Mouse (Mus musculus) liver, embryonic 16.5 days (tissue): Measurements from ENCODE around the gene Sun2. TPM values are rescaled to one million over a fixed set of nuclear protein-coding genes. Genes with fewer than 3 reads are reported as not detected.
A peak's percentile ranks its signal among the peaks of the same experiment; 100 is the strongest.

Source experiments
- ATAC-seq: fragments of 200-750 bp; cut with Nextera tagmentation; 2 replicates; pipeline ENCODE4 v1.8.0; 2017; ENCODE audit warnings: low read depth, mild to moderate bottlenecking, moderate number of reproducible peaks, moderate library complexity
- H3K27ac ChIP-seq: fragments of 300-500 bp; sonication (generic); 2 replicates; pipeline ENCODE4 v1.5.1; 2014; ENCODE audit warnings: mild to moderate bottlenecking, low read length
- H3K27me3 ChIP-seq: fragments of 300-500 bp; sonication (generic); 2 replicates; pipeline ENCODE4 v1.6.1; 2014; ENCODE audit warnings: low read depth, low read length, mixed read lengths; ENCODE audit not compliant: control insufficient read depth, insufficient read depth
- H3K36me3 ChIP-seq: fragments of 300-500 bp; sonication (generic); 2 replicates; pipeline ENCODE4 v1.6.1; 2014; ENCODE audit warnings: mild to moderate bottlenecking; ENCODE audit not compliant: control insufficient read depth, insufficient read depth
- H3K4me1 ChIP-seq: fragments of 300-500 bp; sonication (generic); 2 replicates; pipeline ENCODE4 v1.6.1; 2014; ENCODE audit warnings: low read depth, low read length, mixed read lengths; ENCODE audit not compliant: control insufficient read depth
- H3K4me2 ChIP-seq: fragments of 300-500 bp; sonication (generic); 2 replicates; pipeline ENCODE4 v1.6.1; 2014; ENCODE audit warnings: low read depth, low read length, mixed read lengths
- H3K4me3 ChIP-seq: fragments of 300-500 bp; sonication (generic); 2 replicates; pipeline ENCODE4 v1.5.1; 2014; ENCODE audit warnings: low read depth, mild to moderate bottlenecking, low read length
- H3K9ac ChIP-seq: fragments of 300-500 bp; sonication (generic); 2 replicates; pipeline ENCODE4 v1.6.1; 2014; ENCODE audit warnings: low read depth, low read length
- H3K9me3 ChIP-seq: fragments of 300-500 bp; sonication (generic); replicated peaks from 2 replicates; pipeline ENCODE4 v1.6.1; 2016; ENCODE audit warnings: low read length; ENCODE audit not compliant: control insufficient read depth
- WGBS: fragments of 180-500 bp; shearing (Covaris S2); extraction: QIAGEN DNeasy Blood & Tissue Kit; methylation state at CpG from one replicate; pipeline ENCODE4 v1.1.7; 2014; ENCODE audit not compliant: insufficient replicate concordance; 5-methylcytosine and 5-hydroxymethylcytosine counted together
- polyA plus RNA-seq: library from polyadenylated mRNA; unstranded; fragments of >200 nt; fragmentation: Nextera tagmentation; extraction: Ambion mirVana; gene quantifications from 2 replicates; pipeline ENCODE4 v1.2.1, GENCODE M21; 2015

Sun2 gene
- polyA plus RNA-seq, 1 experiment from 2014 or later = 3.0 TPM

- no peaks in the 10 kb centered on the region for H3K9me3 ChIP-seq
- H3K27me3 ChIP-seq = no peaks in the 10 kb centered on the region
- peak overlapping the region; percentile 93 for H3K27ac ChIP-seq
- peaks cover 65% of the 10 kb centered on the region for H3K4me1 ChIP-seq
- no peak for ATAC-seq
- H3K36me3 ChIP-seq = no peaks in the 10 kb centered on the region
- peak overlapping the region; percentile 95 for H3K4me2 ChIP-seq
- H3K9ac ChIP-seq = peak overlapping the region; percentile 70
- H3K4me3 ChIP-seq = peak overlapping the region; percentile 86
- 12% methylated on average over 24 of the region's 24 CpGs for WGBS
Measured at GRCm38 (mm10) chr15:79689662-79690425, 52.5 kb downstream of the Sun2 start.

- H3K27ac ChIP-seq = peak overlapping the region; percentile 99
- WGBS = 7% methylated on average over 8 of the region's 8 CpGs
- H3K9me3 ChIP-seq = no peaks in the 10 kb centered on the region
- peak overlapping the region; percentile 89 for H3K4me2 ChIP-seq
- no peaks in the 10 kb centered on the region for H3K27me3 ChIP-seq
- no peaks in the 10 kb centered on the region for H3K36me3 ChIP-seq
- H3K9ac ChIP-seq = peak overlapping the region; percentile 98
- ATAC-seq = no peak
- peak overlapping the region; percentile 92 for H3K4me3 ChIP-seq
- H3K4me1 ChIP-seq = peaks cover 65% of the 10 kb centered on the region
Measured at GRCm38 (mm10) chr15:79688268-79688956, 53.9 kb downstream of the Sun2 start.

- Histone ChIP-seq H3K9me3 (no peaks in the 10 kb centered on the region), H3K9ac (peak within 1 kb of the TSS; percentile 98), H3K36me3 (no peaks in the 10 kb centered on the region), H3K4me2 (peak within 1 kb of the TSS; percentile 89), H3K4me3 (peak within 1 kb of the TSS; percentile 92), H3K27ac (peak within 1 kb of the TSS; percentile 99), H3K4me1 (peaks cover 65% of the 10 kb centered on the region), H3K27me3 (no peaks in the 10 kb centered on the region)
- under 1% methylated on average over 68 of the region's 72 CpGs for WGBS
- ATAC-seq = peak; percentile 74
Measured at GRCm38 (mm10) chr15:79687646-79688267, 54.6 kb downstream of the Sun2 start, which contains the start of gene Josd1. Gene Josd1 (minus strand): TSS chr15:79687919.

- no peaks in the 10 kb centered on the region for H3K27me3 ChIP-seq
- H3K27ac ChIP-seq = peak overlapping the region; percentile 99
- ATAC-seq = no peak
- H3K4me2 ChIP-seq = peak overlapping the region; percentile 89
- no peaks in the 10 kb centered on the region for H3K9me3 ChIP-seq
- H3K4me3 ChIP-seq = peak overlapping the region; percentile 92
- H3K36me3 ChIP-seq = no peaks in the 10 kb centered on the region
- H3K9ac ChIP-seq = peak overlapping the region; percentile 98
- H3K4me1 ChIP-seq = peaks cover 65% of the 10 kb centered on the region
- WGBS = under 1% methylated on average over 33 of the region's 33 CpGs
Measured at GRCm38 (mm10) chr15:79687175-79687574, 55.2 kb downstream of the Sun2 start.

- H3K27ac ChIP-seq = peak overlapping the region; percentile 99
- no peak for ATAC-seq
- H3K4me3 ChIP-seq = peak overlapping the region; percentile 92
- peak overlapping the region; percentile 89 for H3K4me2 ChIP-seq
- no peaks in the 10 kb centered on the region for H3K27me3 ChIP-seq
- H3K9me3 ChIP-seq = no peaks in the 10 kb centered on the region
- H3K9ac ChIP-seq = peak overlapping the region; percentile 98
- WGBS = 4% methylated on average over 15 of the region's 15 CpGs
- no peaks in the 10 kb centered on the region for H3K36me3 ChIP-seq
- H3K4me1 ChIP-seq = peaks cover 66% of the 10 kb centered on the region
Measured at GRCm38 (mm10) chr15:79686046-79686869, 56.1 kb downstream of the Sun2 start.

GRCm38 (mm10) chr15:79685141-79685641, 57.1 kb downstream of the Sun2 start:
- H3K9ac ChIP-seq = peak overlapping the region; percentile 98
- no peak for ATAC-seq
- H3K4me2 ChIP-seq = peak overlapping the region; percentile 89
- peak overlapping the region; percentile 92 for H3K4me3 ChIP-seq
- WGBS = 18% methylated on average over 6 of the region's 6 CpGs
- no peaks in the 10 kb centered on the region for H3K9me3 ChIP-seq
- no peaks in the 10 kb centered on the region for H3K27me3 ChIP-seq
- H3K36me3 ChIP-seq = no peaks in the 10 kb centered on the region
- peak overlapping the region; percentile 99 for H3K27ac ChIP-seq
- H3K4me1 ChIP-seq = peaks cover 73% of the 10 kb centered on the region

- Histone ChIP-seq H3K27me3 (no peaks in the 10 kb centered on the region), H3K36me3 (no peaks in the 10 kb centered on the region)
- WGBS = 75% methylated on average over 6 of the region's 6 CpGs
Measured at GRCm38 (mm10) chr15:79684616-79685015, 57.7 kb downstream of the Sun2 start.

GRCm38 (mm10) chr15:79683707-79684465, 58.5 kb downstream of the Sun2 start:
- Histone ChIP-seq H3K9me3 (no peaks in the 10 kb centered on the region), H3K9ac (peak overlapping the region; percentile 98), H3K4me3 (peak overlapping the region; percentile 92), H3K4me1 (peaks cover 64% of the 10 kb centered on the region), H3K27ac (peak overlapping the region; percentile 99), H3K27me3 (no peaks in the 10 kb centered on the region), H3K36me3 (no peaks in the 10 kb centered on the region), H3K4me2 (peak overlapping the region; percentile 89)
- no peak for ATAC-seq
- 49% methylated on average over 19 of the region's 19 CpGs for WGBS

More at GRCm38 (mm10) chr15:79684616-79685015, 57.7 kb downstream of the Sun2 start:
- H3K4me1 ChIP-seq = peaks cover 70% of the 10 kb centered on the region
- H3K4me3 ChIP-seq = peak overlapping the region; percentile 92
- H3K27ac ChIP-seq = peak overlapping the region; percentile 99
- H3K4me2 ChIP-seq = peak overlapping the region; percentile 89
- peak overlapping the region; percentile 98 for H3K9ac ChIP-seq
- H3K9me3 ChIP-seq = no peaks in the 10 kb centered on the region
- no peak for ATAC-seq
